Mouse (Mus musculus): Measurements from ENCODE around the gene Guf1. TPM values are rescaled to one million over a fixed set of nuclear protein-coding genes. Genes with fewer than 3 reads are reported as not detected.

The Guf1 gene
- polyA plus RNA-seq, 1 experiment from 2014 or later: 9.6 TPM

- Histone ChIP-seq H3K4me1 (ENCODE audit: insufficient read depth) (no peaks in the 10 kb centered on the region), H3K36me3 (replicated peaks; ENCODE audit: insufficient read depth, low read length) (no peaks in the 10 kb centered on the region), H3K27me3 (ENCODE audit: insufficient read depth, low read length) (no peaks in the 10 kb centered on the region), H3K9me3 (ENCODE audit: low read length) (no peaks in the 10 kb centered on the region), H3K27ac (ENCODE audit: low read depth) (no peak overlapping the region), H3K4me3 (ENCODE audit: low read depth, low read length) (no peak overlapping the region), H3K4me2 (ENCODE audit: low read depth, low read length) (no peak overlapping the region), H3K9ac (replicated peaks) (no peak overlapping the region)
- TF ChIP-seq EP300 (IDR thresholded peaks at IDR 0.05; ENCODE audit: low read depth) (no peak), CTCF (IDR thresholded peaks at IDR 0.05; ENCODE audit: low read depth) (no peak)
- ATAC-seq (no peak), DNase-seq (no peak)
Observed at GRCm38 (mm10) chr5:69523944-69524343, 32.8 kb upstream of the Guf1 start.

DNA sequence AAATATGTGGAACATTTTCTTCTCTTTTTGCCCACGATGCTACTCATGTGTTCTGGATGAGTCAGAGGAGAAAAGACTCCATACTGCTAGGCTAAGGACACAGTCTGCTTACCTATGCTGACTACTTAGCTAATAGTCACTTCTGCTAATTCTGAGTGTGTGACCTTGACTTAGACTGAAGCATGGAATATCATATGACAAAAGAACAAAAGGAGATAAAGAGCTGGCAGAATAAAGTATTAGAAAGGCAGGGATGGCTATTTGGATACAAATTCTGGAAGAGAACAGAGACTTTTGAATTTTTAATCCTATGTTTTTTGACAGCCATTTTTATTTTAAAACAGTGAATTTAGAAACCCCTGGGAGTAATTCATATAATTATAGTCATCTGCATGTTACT lies 15.0 kb upstream of the Guf1 start:
- H3K4me2 ChIP-seq (ENCODE audit: low read depth, low read length): no peak overlapping the region

GRCm38 (mm10) chr5:69542489-69542888 lies 14.2 kb upstream of the Guf1 start, which contains the start of gene Yipf7:
TSS of gene Yipf7 (minus strand) at chr5:69542648.
- WGBS (ENCODE audit: insufficient replicate concordance): 53% methylated on average over 4 of the region's 4 CpGs
- no peak within 1 kb of the TSS for H3K4me2 ChIP-seq (ENCODE audit: low read depth, low read length)
- H3K4me3 ChIP-seq (ENCODE audit: low read depth, low read length): no peak within 1 kb of the TSS
- no peak for TF ChIP-seq EP300 (IDR thresholded peaks at IDR 0.05; ENCODE audit: low read depth)
- no peak for TF ChIP-seq CTCF (IDR thresholded peaks at IDR 0.05; ENCODE audit: low read depth)
- no peaks in the 10 kb centered on the region for H3K4me1 ChIP-seq (ENCODE audit: insufficient read depth)
- DNase-seq: no peak
- H3K36me3 ChIP-seq (replicated peaks; ENCODE audit: insufficient read depth, low read length): no peaks in the 10 kb centered on the region
- H3K9ac ChIP-seq (replicated peaks): no peak within 1 kb of the TSS
- H3K27ac ChIP-seq (ENCODE audit: low read depth): no peak within 1 kb of the TSS
- H3K9me3 ChIP-seq (ENCODE audit: low read length): no peaks in the 10 kb centered on the region
- no peaks in the 10 kb centered on the region for H3K27me3 ChIP-seq (ENCODE audit: insufficient read depth, low read length)
- no peak for ATAC-seq

More for the DNA sequence above, 15.0 kb upstream of the Guf1 start:
- Histone ChIP-seq H3K4me3 (ENCODE audit: low read depth, low read length) (no peak overlapping the region), H3K27ac (ENCODE audit: low read depth) (no peak overlapping the region), H3K9me3 (ENCODE audit: low read length) (no peaks in the 10 kb centered on the region), H3K4me1 (ENCODE audit: insufficient read depth) (no peaks in the 10 kb centered on the region), H3K36me3 (replicated peaks; ENCODE audit: insufficient read depth, low read length) (no peaks in the 10 kb centered on the region), H3K27me3 (ENCODE audit: insufficient read depth, low read length) (no peaks in the 10 kb centered on the region), H3K9ac (replicated peaks) (no peak overlapping the region)
- 52% methylated on average over 1 of the region's 1 CpGs for WGBS (ENCODE audit: insufficient replicate concordance)
- DNase-seq: no peak
- no peak for ATAC-seq
- TF ChIP-seq CTCF (IDR thresholded peaks at IDR 0.05; ENCODE audit: low read depth) (no peak), EP300 (IDR thresholded peaks at IDR 0.05; ENCODE audit: low read depth) (no peak)

- Histone ChIP-seq H3K36me3 (replicated peaks; ENCODE audit: insufficient read depth, low read length) (peaks cover 17% of the 10 kb centered on the region), H3K4me1 (ENCODE audit: insufficient read depth) (no peaks in the 10 kb centered on the region), H3K27ac (ENCODE audit: low read depth) (peak overlapping the region; percentile 81), H3K9me3 (ENCODE audit: low read length) (no peaks in the 10 kb centered on the region), H3K9ac (replicated peaks) (peak overlapping the region; percentile 95), H3K4me2 (ENCODE audit: low read depth, low read length) (peak overlapping the region; percentile 82), H3K4me3 (ENCODE audit: low read depth, low read length) (peak overlapping the region; percentile 96), H3K27me3 (ENCODE audit: insufficient read depth, low read length) (no peaks in the 10 kb centered on the region)
- WGBS (ENCODE audit: insufficient replicate concordance): 10% methylated on average over 16 of the region's 16 CpGs
- DNase-seq (peak; percentile 30), ATAC-seq (no peak)
- no peak for TF ChIP-seq CTCF (IDR thresholded peaks at IDR 0.05; ENCODE audit: low read depth)
- no peak for TF ChIP-seq EP300 (IDR thresholded peaks at IDR 0.05; ENCODE audit: low read depth)
Observed at GRCm38 (mm10) chr5:69557404-69557935, 747 bp downstream of the Guf1 start.

DNA sequence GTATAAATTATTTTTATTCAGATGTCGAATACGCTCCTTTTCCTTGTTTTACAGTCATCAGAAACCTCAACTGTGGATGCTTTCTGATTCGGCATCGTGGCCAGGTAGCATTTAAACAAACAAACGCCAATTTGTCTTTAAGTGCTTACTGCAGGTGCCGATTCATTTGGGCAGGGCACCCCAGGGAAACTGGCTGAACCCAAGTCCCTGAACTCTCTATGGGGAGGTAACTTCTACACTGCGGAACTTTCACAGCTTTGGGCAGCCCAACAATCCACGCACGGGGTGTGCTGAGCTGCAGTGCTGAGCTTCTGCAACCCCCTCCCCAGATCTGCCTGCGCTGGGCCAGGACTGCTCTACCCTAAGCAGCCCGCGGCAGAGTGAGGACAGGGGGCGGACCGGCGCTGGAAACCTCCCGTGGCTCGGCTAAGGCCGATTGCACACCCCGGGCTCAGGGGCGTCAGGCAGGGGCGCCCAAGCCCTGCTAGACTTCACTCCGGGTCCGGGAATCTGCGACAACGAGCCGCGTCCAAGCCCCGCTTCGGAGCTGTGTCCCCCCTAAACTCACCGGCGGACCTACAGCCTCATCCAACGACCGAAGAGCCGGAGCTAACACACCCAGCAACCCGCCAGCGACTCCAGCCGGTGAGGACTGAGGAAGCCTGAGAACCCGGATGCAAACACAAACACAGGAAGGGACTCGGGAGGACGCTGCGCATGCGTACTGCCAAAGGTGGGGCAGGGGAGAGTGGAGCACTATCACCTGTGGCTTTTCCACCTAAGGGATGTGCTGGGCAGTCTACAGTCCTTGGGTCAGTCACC lies 35.1 kb downstream of the Guf1 start, which contains the start of gene Gnpda2:
Gene Gnpda2, minus strand, starts transcription at position 701 of the 822 bp plus-strand sequence.
- Histone ChIP-seq H3K9me3 (ENCODE audit: low read length) (no peaks in the 10 kb centered on the region), H3K4me2 (ENCODE audit: low read depth, low read length) (peak within 1 kb of the TSS; percentile 86), H3K9ac (replicated peaks) (peak within 1 kb of the TSS; percentile 87), H3K27me3 (ENCODE audit: insufficient read depth, low read length) (no peaks in the 10 kb centered on the region), H3K36me3 (replicated peaks; ENCODE audit: insufficient read depth, low read length) (peaks cover 9% of the 10 kb centered on the region), H3K4me3 (ENCODE audit: low read depth, low read length) (peak within 1 kb of the TSS; percentile 72), H3K4me1 (ENCODE audit: insufficient read depth) (0 out of 2 replicates have a peak, but pooled peaks cover 5% of the 10 kb centered on the region), H3K27ac (ENCODE audit: low read depth) (peak within 1 kb of the TSS; percentile 64)
- TF ChIP-seq EP300 (IDR thresholded peaks at IDR 0.05; ENCODE audit: low read depth) (no peak), CTCF (IDR thresholded peaks at IDR 0.05; ENCODE audit: low read depth) (peak; percentile 49)
- peak; percentile 83 for DNase-seq
- WGBS (ENCODE audit: insufficient replicate concordance): 5% methylated on average over 42 of the region's 42 CpGs
- ATAC-seq: peak; percentile 94

DNA sequence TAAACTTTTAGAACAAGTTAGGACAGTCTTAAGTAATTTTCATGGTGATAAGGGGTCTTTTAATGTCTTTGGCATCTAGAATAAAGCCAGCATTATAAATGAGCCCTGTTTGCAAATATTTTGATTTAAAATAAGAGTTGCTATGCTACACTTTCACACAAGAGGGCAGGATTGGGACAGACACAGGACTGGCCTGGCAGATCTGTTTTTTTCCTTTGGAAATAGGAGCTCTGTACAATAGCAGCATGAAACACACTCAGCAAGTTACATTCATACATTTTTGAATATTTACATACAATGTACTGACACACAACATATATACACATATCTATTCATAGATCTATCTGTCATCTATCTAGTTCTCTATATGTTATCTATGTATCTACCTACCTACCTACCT lies 44.3 kb downstream of the Guf1 start:
- no peaks in the 10 kb centered on the region for H3K9me3 ChIP-seq (ENCODE audit: low read length)
- H3K27ac ChIP-seq (ENCODE audit: low read depth): no peak overlapping the region
- no peaks in the 10 kb centered on the region for H3K36me3 ChIP-seq (replicated peaks; ENCODE audit: insufficient read depth, low read length)
- DNase-seq (no peak), ATAC-seq (no peak)
- H3K4me1 ChIP-seq (ENCODE audit: insufficient read depth): no peaks in the 10 kb centered on the region
- peak; percentile 34 for TF ChIP-seq CTCF (IDR thresholded peaks at IDR 0.05; ENCODE audit: low read depth)
- TF ChIP-seq EP300 (IDR thresholded peaks at IDR 0.05; ENCODE audit: low read depth): no peak
- no peak overlapping the region for H3K4me3 ChIP-seq (ENCODE audit: low read depth, low read length)
- no peak overlapping the region for H3K9ac ChIP-seq (replicated peaks)
- no peaks in the 10 kb centered on the region for H3K27me3 ChIP-seq (ENCODE audit: insufficient read depth, low read length)
- no peak overlapping the region for H3K4me2 ChIP-seq (ENCODE audit: low read depth, low read length)
